Mouse (Mus musculus) telencephalon, adult 2 months (tissue): Measurements from ENCODE around the gene Gm49388.
A peak's percentile ranks its signal among the peaks of the same experiment; 100 is the strongest.
"Not testable (repeated sequence)": the region's sequence is repeated elsewhere in the genome, so short reads cannot be mapped to it uniquely, and the experiment has no call there.

Source experiments
- DNase-seq: peaks from one replicate; pipeline ENCODE4 v3.0.0-alpha.2; 2011; ENCODE audit warnings: low read depth, low spot score

Gm49388 gene

DNA sequence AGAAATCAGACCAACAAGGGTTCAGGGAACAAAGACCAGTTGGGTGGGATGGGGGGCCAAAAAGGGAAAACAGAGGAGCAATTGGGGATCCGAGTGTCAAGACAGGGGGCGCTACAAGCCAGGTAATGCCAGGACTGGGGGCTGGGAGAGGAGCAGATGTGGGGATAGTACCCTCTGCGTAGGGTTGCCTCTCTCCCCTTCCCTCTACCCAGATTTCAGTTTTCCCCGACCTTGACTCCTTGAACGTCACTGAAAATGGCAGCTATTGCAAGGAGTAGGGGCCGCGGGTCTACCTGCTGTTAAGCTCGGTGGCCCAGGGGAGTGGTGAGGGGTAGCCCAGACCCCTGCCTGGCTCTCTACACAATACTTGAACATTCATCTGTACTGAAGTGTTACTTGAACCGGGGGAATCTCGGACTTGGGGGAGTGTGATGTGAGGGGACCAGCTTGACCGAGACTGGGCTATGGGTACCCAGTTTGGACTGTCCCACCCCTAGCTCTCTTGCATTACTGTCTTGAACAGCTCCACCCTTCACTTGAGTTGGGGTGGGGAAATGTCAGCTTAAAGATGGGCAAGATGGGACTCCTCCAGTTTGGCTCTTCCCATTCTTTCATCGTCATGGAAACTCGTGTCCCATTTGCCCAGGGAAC, 16.9 kb upstream of the Gm49388 start:
- DNase-seq: no peak

- DNase-seq: peak; percentile 99
Observed at GRCm38 (mm10) chr7:127768997-127769593, 16.3 kb upstream of the Gm49388 start.

DNA sequence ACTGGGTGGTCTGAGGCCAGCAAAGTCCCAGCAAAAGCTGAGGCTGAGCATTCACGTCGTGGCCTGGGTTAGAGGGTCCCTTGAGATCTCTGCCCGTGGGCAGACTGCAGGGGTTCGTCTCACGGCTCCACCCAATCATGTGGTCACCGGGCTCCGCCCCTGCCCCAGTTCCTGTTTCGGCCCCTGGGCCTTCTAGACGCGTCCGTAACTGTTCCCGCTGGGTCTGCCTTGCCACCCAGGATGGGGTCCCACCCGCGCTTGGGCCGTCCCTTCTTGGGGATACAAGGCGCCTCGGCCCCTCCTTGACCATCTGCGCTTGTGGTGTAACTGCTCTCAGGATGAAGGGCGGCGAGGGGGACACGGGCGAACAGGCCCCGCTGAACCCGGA, 15.8 kb upstream of the Gm49388 start, which contains the start of gene Orai3:
Gene Orai3, plus strand, starts transcription at position 165 of the 388 bp plus-strand sequence.
- DNase-seq: peak; percentile 66

DNA sequence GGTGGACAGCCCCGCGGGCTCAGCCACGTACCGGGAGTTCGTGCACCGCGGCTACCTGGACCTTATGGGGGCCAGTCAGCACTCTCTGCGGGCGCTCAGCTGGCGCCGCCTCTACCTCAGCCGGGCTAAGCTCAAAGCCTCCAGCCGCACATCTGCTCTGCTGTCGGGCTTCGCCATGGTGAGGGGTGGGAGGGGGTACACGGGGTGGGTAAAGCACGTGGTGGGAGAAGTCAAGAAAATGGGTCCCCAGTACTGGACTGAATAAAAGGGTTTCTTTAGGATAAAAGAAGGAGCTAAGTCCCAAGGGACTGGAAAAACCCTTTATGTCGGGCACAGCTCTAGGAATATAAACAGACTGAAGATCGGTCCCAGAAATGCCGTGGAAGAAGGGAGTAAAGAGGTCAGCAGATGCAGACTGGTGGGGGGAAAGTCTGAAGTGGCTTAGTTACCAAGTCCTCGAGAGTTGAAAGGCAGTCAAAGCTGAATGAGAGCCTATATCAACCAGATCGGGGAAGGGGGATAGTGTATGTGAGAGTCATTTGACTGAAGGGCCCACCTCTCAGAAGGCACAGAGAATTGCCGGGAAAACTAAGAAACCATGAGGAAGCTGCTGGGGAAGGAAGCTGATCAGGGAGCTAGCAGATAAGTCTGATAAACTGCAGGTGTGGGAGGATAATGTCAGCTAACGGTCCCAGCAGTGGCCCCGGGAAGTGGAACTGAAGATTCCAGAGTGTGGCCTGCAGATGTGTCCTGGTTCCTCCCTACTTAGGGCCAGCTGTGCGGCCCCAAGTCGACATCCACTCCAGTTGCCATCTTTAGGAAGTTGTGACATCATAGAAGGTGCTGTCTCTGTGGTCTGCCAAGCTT, 15.1 kb upstream of the Gm49388 start:
- DNase-seq: no peak

DNA sequence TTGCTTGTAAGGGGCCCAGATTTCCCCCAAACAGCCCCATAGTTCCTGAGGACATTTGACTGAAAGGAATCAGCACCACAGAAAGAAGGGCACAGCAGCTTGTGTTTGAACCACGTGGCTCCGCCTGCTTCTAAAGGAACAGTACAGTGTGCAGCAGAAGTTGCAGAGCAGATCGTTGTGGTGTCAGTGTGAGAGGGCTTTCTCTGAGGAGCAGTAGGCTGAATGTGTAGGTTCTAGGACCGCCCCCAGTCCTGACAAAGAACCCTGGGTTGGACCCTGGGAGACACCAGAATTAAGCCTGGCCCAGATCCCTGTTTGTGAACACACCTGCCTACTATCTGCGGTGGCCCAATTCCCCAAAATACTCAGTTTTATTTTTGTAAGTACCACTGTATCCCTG, 14.1 kb upstream of the Gm49388 start:
- peak; percentile 74 for DNase-seq

DNA sequence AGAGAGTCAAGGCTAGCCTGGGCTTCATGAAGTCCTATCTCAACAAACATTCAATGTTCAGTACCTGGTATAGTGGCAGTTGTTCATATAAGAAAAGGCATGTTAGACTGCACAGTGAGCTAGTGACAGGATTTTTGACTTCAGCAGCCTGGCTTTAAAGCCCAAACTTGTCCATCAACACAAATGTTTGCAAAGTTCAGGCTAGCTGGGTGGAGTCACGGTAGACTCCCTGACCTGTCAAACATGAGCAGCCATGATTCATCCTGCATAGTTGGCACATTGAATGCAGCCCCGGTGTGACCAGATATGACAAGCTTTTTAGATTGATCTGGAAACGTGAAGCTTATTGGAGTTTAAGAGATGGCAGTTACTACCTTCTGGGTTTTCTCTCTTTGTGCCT, 13.3 kb upstream of the Gm49388 start:
- DNase-seq: no peak

GRCm38 (mm10) chr7:127772557-127772956, 12.9 kb upstream of the Gm49388 start:
- no peak for DNase-seq

GRCm38 (mm10) chr7:127773664-127774384, 11.6 kb upstream of the Gm49388 start:
- no peak for DNase-seq

DNA sequence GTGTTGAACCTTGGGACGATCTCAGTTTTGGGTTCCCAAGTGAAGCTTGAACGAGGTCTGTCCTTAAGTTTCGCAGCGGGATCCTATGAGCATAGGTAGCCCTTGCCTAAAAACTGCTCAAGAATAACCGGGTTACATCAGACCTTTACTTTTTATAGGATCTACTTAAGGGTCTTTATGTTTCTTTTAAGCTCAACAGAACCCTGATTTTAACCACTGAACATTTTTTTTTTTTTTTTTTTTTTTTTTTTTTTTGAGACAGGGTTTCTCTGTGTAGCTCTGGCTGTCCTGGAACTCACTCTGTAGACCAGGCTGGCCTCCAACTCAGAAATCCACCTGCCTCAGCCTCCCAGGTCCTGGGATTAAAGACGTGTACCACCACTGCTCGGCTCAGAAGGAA, 9.6 kb upstream of the Gm49388 start:
- DNase-seq: not testable (repeated sequence)

DNA sequence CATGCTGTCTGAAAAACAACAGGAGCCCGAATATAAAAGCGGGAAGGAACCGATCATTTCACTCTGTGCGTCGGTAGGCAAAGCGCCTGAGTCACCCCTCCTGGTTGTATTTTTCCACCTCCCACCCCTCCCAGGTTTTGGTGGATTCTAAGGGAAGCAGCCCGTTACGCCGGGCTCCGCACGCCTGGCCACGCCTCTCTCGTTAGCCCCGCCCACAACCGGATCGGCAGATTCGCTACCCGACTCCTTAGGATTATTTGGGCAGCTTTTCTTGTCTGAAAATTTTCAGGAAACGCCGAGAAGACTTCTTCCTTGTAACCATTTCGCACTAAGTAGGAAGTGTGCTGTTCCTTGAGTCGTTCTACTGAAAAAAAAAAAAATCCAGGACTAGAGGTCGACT, 9.0 kb upstream of the Gm49388 start, which contains the start of gene Setd1a:
Gene Setd1a, plus strand, starts transcription at position 245 of the 400 bp plus-strand sequence.
- peak; percentile 81 for DNase-seq

DNA sequence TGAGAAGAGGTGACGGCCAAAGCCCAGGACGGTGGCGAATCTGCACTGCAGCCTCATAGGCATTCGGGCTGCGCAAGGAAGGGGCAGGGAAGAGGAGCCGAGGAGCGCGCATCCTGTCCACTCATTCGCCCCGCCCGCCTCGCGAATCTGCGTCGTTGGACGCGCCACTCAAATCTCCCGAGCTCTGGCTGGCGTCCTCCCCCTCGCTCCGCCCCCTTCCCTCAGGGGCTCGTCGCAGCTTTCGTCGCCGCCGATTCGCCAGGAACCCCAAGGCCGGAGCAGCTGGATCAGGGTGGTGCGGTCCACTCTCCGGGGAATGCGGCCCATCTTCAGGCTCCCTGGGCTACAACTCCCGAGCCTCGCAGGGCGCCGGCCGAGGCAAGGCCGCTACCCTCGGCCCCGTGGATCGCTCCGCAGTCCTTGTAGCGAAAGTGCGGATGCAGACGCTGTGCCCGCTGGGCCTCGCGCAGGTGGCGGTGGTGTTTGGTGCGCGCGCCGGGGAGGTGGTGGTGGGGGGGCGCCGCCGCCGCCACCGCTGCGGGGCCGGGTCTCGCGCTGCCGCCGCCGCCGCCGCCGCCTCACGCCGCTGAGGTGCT, 8.4 kb upstream of the Gm49388 start:
- peak; percentile 96 for DNase-seq

DNA sequence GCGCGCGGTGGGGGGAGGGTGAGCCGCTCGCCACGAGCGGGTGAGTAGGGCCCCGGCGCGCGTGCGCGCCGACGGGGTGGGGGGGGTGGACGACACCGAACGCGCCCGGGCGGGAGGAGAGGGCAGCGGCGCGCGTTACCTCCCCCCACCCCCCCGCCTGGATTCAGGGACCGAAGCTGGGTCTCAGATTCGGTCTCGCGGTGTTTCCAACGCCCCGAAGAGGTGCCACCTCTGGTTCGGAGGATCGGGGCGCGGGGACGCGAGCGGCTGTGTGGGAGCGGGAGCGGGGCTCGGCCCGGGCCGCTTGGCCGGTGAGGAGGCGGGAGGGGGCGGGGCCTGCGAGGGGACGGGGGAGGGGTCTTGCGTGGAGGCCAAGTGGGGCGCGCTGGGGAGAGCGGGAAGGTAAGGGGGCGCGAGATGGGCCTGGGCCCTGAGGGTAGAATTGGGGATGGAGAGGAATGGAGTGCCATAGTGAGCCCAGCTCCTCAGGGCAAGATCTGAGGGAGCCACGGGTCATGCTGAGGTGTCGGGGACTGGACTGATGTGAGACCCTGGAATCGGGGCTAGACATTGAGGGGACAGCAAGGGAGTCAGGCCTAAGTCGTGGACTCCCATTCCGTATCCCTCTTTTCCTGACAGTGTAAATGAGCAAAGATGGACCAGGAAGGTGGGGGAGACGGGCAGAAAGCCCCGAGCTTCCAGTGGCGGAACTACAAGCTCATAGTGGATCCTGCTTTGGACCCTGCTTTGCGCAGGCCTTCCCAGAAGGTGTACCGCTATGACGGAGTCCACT, 7.7 kb upstream of the Gm49388 start:
- no peak for DNase-seq

- no peak for DNase-seq
Observed at GRCm38 (mm10) chr7:127778350-127778749, 7.1 kb upstream of the Gm49388 start.

DNA sequence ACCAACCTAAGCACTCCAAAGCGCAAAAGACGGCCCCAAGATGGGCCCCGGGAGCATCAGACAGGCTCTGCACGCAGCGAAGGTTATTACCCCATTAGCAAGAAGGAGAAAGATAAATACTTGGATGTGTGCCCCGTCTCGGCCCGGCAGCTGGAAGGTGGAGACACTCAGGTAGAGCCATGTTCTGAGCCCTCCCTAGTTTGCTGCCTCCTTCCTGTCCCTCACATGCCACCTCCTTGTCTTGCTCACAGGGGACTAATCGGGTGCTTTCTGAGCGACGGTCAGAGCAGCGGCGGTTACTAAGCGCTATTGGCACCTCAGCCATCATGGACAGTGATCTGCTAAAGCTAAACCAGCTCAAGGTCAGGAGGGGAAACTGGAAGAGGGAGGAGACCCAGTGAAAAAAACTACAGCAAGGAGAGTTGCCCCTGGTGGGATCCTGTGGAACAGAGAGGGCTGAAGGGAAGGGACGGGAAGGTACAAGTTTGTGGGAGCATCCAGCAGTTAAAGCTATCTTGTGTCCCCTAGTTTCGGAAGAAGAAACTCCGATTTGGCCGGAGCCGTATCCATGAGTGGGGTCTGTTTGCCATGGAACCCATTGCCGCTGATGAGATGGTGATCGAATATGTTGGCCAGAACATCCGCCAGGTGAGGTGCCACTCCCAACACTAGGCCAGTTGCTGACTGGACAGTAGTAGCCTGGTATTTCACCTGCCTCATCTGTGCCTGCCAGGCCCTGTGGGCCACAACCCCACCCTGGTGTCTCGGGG, 11.9 kb downstream of the Gm49388 start:
- DNase-seq: no peak

DNA sequence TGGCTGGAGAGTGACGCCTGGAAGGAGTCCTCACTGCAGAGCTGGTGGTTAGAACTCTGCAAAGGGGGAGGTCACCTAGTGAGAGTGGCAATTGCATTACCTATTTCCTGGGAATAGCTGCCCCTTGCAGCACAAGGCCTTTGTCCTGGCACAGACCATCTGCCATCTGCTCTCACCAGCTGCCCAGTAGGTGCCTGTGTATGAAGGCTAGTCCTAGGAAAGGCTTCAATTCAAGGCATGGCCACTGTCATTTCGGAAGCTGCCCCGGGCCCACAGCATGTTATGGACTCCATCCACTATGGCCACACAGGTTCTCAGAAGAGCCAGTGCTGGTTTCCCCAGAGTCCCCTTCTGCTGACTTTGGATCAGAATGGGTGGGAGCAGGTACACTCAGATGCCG, 13.2 kb downstream of the Gm49388 start:
- DNase-seq: no peak

GRCm38 (mm10) chr7:127799211-127799610, 13.8 kb downstream of the Gm49388 start:
- no peak for DNase-seq

GRCm38 (mm10) chr7:127799738-127800137, 14.3 kb downstream of the Gm49388 start:
- no peak for DNase-seq

DNA sequence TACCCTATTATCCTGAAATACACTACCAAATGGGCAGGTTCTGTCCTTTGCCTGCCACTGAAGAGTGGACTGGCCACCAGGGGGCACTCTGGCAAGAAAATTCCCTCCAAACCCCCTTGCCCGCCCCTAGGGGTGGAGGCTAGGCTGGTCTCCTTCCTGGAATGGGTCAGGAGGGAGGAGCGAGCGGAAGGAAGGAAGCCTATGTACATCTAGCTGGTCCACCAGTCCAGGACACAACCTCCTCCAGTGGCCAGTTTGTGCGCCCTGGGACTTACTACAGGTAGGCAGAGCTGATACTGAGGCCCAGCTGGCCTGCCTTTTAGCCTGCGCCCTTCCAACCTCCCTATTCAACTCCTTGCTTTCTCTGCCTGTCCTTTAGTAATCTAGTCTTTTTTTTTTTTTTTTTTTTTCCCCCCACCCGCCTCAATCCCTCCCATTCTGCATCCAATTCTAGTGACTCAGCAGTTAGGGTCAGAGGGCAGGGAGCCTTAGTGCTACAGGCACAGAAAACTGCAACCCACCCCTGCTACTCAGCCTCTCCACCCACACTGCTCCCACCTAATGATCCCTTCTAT, 15.1 kb downstream of the Gm49388 start, which contains the start of gene Hsd3b7:
Gene Hsd3b7, plus strand, starts transcription at position 170 of the 575 bp plus-strand sequence.
- peak; percentile 68 for DNase-seq

- DNase-seq: no peak
Observed at GRCm38 (mm10) chr7:127801010-127801621, 15.7 kb downstream of the Gm49388 start.
